Mouse (Mus musculus) heart, postnatal 25 days (tissue): ENCODE measurements around the gene Amigo1. TPM values are rescaled to one million over a fixed set of nuclear protein-coding genes. Genes with fewer than 3 reads are reported as not detected.

Source experiments
- total RNA-seq, 2 experiments: library from RNA; stranded (reverse); gene quantifications; 2 replicates each; pipeline ENCODE4 v1.2.3; 2021

Gene Amigo1
- total RNA-seq, 2 experiments from 2014 or later, result 12.2 to 12.5 TPM

Other genes with a start within 250 kb of the Amigo1 start
- 1 to 10 TPM; 1.6 to 3.2 TPM for gene Gstm6, start 242.6 kb upstream of the Amigo1 start, total RNA-seq
- gene Gstm3, start 217.1 kb upstream of the Amigo1 start, total RNA-seq, result not detected
- 100 to 1,000 TPM; 137 to 156 TPM for gene Gstm2, start 199.9 kb upstream of the Amigo1 start, total RNA-seq
- 100 to 1,000 TPM; 224 to 232 TPM for gene Gstm1, start 168.4 kb upstream of the Amigo1 start, total RNA-seq
- 10 to 100 TPM; 10.9 TPM for gene Gstm4, start 141.4 kb upstream of the Amigo1 start, total RNA-seq
- gene Ampd2, start 99.7 kb upstream of the Amigo1 start, total RNA-seq, result 1 to 10 TPM; 4.7 to 6.2 TPM
- not detected for gene Gnat2, start 93.5 kb upstream of the Amigo1 start, total RNA-seq
- gene Gnai3, start 40.2 kb upstream of the Amigo1 start, total RNA-seq, result 10 to 100 TPM; 18.5 to 21.3 TPM
- not detected for gene Gpr61, start 31.5 kb upstream of the Amigo1 start, total RNA-seq
- 1 to 10 TPM; 4.9 to 5.1 TPM for gene Cyb561d1, start 14.9 kb downstream of the Amigo1 start, total RNA-seq
- 1 to 10 TPM; 2.4 to 3.3 TPM for gene Atxn7l2, start 24.6 kb downstream of the Amigo1 start, total RNA-seq
- under 1 TPM; 0.57 to 0.87 TPM for gene Sypl2, start 40.3 kb downstream of the Amigo1 start, total RNA-seq
- 10 to 100 TPM; 52.5 to 53.8 TPM for gene Psma5, start 70.6 kb downstream of the Amigo1 start, total RNA-seq
- 10 to 100 TPM; 17.1 to 18.9 TPM for gene Sort1, start 97.7 kb downstream of the Amigo1 start, total RNA-seq
- 10 to 100 TPM; 58.9 to 60.3 TPM for gene Mybphl, start 178.6 kb downstream of the Amigo1 start, total RNA-seq
- under 1 TPM; 0.16 to 0.45 TPM for gene Psrc1, start 197.5 kb downstream of the Amigo1 start, total RNA-seq
- gene Celsr2, start 229.2 kb downstream of the Amigo1 start, total RNA-seq, result 1 to 10 TPM; 4.2 to 5.3 TPM